Mouse (Mus musculus) lung, embryonic 14.5 days (tissue): Measurements from ENCODE around the gene Trpm5. TPM values are rescaled to one million over a fixed set of nuclear protein-coding genes. Genes with fewer than 3 reads are reported as not detected.

Source experiments
- ATAC-seq: fragments of 200-750 bp; cut with Nextera tagmentation; 2 replicates; pipeline ENCODE4 v1.8.0; 2017; ENCODE audit warnings: mild to moderate bottlenecking, moderate TSS enrichment, moderate library complexity; ENCODE audit not compliant: insufficient read depth
- DNase-seq: peaks from one replicate; pipeline ENCODE4 v3.0.0-alpha.2; 2015
- H3K27ac ChIP-seq: fragments of 300-500 bp; sonication (generic); 2 replicates; pipeline ENCODE4 v1.5.1; 2014; ENCODE audit warnings: low read depth, mild to moderate bottlenecking, moderate library complexity
- H3K27me3 ChIP-seq: fragments of 300-500 bp; sonication (generic); 2 replicates; pipeline ENCODE4 v1.6.1; 2014; ENCODE audit warnings: low read length, control low read depth; ENCODE audit not compliant: insufficient read depth
- H3K36me3 ChIP-seq: fragments of 300-500 bp; sonication (generic); 2 replicates; pipeline ENCODE4 v1.6.1; 2014; ENCODE audit warnings: control low read depth; ENCODE audit not compliant: insufficient read depth
- H3K4me1 ChIP-seq: fragments of 300-500 bp; sonication (generic); 2 replicates; pipeline ENCODE4 v1.6.1; 2014; ENCODE audit warnings: antibody characterized with exemption, control low read depth; ENCODE audit not compliant: insufficient read depth
- H3K4me2 ChIP-seq: fragments of 300-500 bp; sonication (generic); 2 replicates; pipeline ENCODE4 v1.6.1; 2014; ENCODE audit warnings: mild to moderate bottlenecking
- H3K4me3 ChIP-seq: fragments of 300-500 bp; sonication (generic); 2 replicates; pipeline ENCODE4 v1.5.1; 2014; ENCODE audit warnings: low read depth, low read length
- H3K9ac ChIP-seq: fragments of 300-500 bp; sonication (generic); 2 replicates; pipeline ENCODE4 v1.6.1; 2014
- H3K9me3 ChIP-seq: fragments of 300-500 bp; sonication (generic); 2 replicates; pipeline ENCODE4 v1.6.1; 2016; ENCODE audit warnings: low read depth, low read length, control low read depth
- CTCF ChIP-seq: IDR thresholded peaks from 2 replicates; pipeline ENCODE4 v1.5.1; 2016; ENCODE audit warnings: antibody characterized with exemption, low read depth
- WGBS: fragments of 180-500 bp; shearing (Covaris S2); extraction: QIAGEN DNeasy Blood & Tissue Kit; methylation state at CpG from one replicate; pipeline ENCODE4 v1.1.7; 2014; 5-methylcytosine and 5-hydroxymethylcytosine counted together
- polyA plus RNA-seq: library from polyadenylated mRNA; unstranded; fragments of >200 nt; fragmentation: Nextera tagmentation; extraction: Ambion mirVana; gene quantifications from 2 replicates; pipeline ENCODE4 v1.2.1, GENCODE M21; 2014

The Trpm5 gene
- polyA plus RNA-seq, 1 experiment from 2014 or later = 4.7 TPM

GRCm38 (mm10) chr7:143042089-143042488 lies 52.4 kb downstream of the Trpm5 start:
- ATAC-seq = peak; percentile 86
- no peak for TF ChIP-seq CTCF
- H3K27ac ChIP-seq = peak overlapping the region; percentile 67; the same call in 1 of the 2 replicates
- H3K9me3 ChIP-seq = no peaks in the 10 kb centered on the region
- peak; percentile 69 for DNase-seq
- H3K27me3 ChIP-seq = no peaks in the 10 kb centered on the region
- peaks cover 18% of the 10 kb centered on the region for H3K4me1 ChIP-seq
- H3K4me2 ChIP-seq = no peak overlapping the region
- WGBS = 45% methylated on average over 3 of the region's 3 CpGs
- H3K4me3 ChIP-seq = no peak overlapping the region
- H3K9ac ChIP-seq = no peak overlapping the region
- H3K36me3 ChIP-seq = no peaks in the 10 kb centered on the region

GRCm38 (mm10) chr7:143041138-143041822 lies 53.2 kb downstream of the Trpm5 start:
- peak; percentile 45 for ATAC-seq
- H3K36me3 ChIP-seq = no peaks in the 10 kb centered on the region
- H3K4me1 ChIP-seq = peaks cover 18% of the 10 kb centered on the region
- no peaks in the 10 kb centered on the region for H3K9me3 ChIP-seq
- H3K27me3 ChIP-seq = no peaks in the 10 kb centered on the region
- H3K4me2 ChIP-seq = no peak overlapping the region
- no peak overlapping the region for H3K9ac ChIP-seq
- no peak overlapping the region for H3K4me3 ChIP-seq
- peak overlapping the region; percentile 67; the same call in 1 of the 2 replicates for H3K27ac ChIP-seq
- WGBS = 42% methylated on average over 3 of the region's 3 CpGs
- no peak for TF ChIP-seq CTCF
- DNase-seq = peak; percentile 41

- 80% methylated on average over 3 of the region's 3 CpGs for WGBS
- no peak for ATAC-seq
These were observed 53.9 kb downstream of the Trpm5 start for GRCm38 (mm10) chr7:143040561-143040960.

GRCm38 (mm10) chr7:143038174-143038931 lies 56.1 kb downstream of the Trpm5 start:
- Histone ChIP-seq H3K27ac (no peak overlapping the region), H3K4me1 (peaks cover 18% of the 10 kb centered on the region), H3K9ac (no peak overlapping the region), H3K36me3 (no peaks in the 10 kb centered on the region), H3K4me2 (no peak overlapping the region), H3K27me3 (no peaks in the 10 kb centered on the region), H3K4me3 (no peak overlapping the region), H3K9me3 (no peaks in the 10 kb centered on the region)
- no peak for ATAC-seq
- WGBS = 86% methylated on average over 3 of the region's 3 CpGs
- no peak for TF ChIP-seq CTCF
- DNase-seq = no peak

More at GRCm38 (mm10) chr7:143040561-143040960, 53.9 kb downstream of the Trpm5 start:
- Histone ChIP-seq H3K27me3 (no peaks in the 10 kb centered on the region), H3K27ac (no peak overlapping the region), H3K36me3 (no peaks in the 10 kb centered on the region), H3K4me1 (peaks cover 18% of the 10 kb centered on the region), H3K4me2 (no peak overlapping the region), H3K9ac (no peak overlapping the region), H3K4me3 (no peak overlapping the region), H3K9me3 (no peaks in the 10 kb centered on the region)
- DNase-seq = no peak
- no peak for TF ChIP-seq CTCF

- WGBS = 87% methylated on average over 4 of the region's 4 CpGs
- Histone ChIP-seq H3K4me2 (no peak overlapping the region), H3K27ac (no peak overlapping the region), H3K36me3 (no peaks in the 10 kb centered on the region), H3K27me3 (no peaks in the 10 kb centered on the region), H3K9ac (no peak overlapping the region), H3K4me3 (no peak overlapping the region), H3K4me1 (peaks cover 13% of the 10 kb centered on the region), H3K9me3 (no peaks in the 10 kb centered on the region)
- no peak for TF ChIP-seq CTCF
- DNase-seq (no peak), ATAC-seq (no peak)
These were observed 57.1 kb downstream of the Trpm5 start for GRCm38 (mm10) chr7:143037306-143037705.

- H3K27ac ChIP-seq = no peak overlapping the region
These were observed 57.7 kb downstream of the Trpm5 start for GRCm38 (mm10) chr7:143036787-143037186.

More at GRCm38 (mm10) chr7:143036787-143037186, 57.7 kb downstream of the Trpm5 start:
- H3K36me3 ChIP-seq = no peaks in the 10 kb centered on the region
- H3K27me3 ChIP-seq = no peaks in the 10 kb centered on the region
- H3K4me2 ChIP-seq = no peak overlapping the region
- no peak overlapping the region for H3K9ac ChIP-seq
- no peak overlapping the region for H3K4me3 ChIP-seq
- DNase-seq (no peak), ATAC-seq (no peak)
- TF ChIP-seq CTCF = no peak
- 77% methylated on average over 3 of the region's 3 CpGs for WGBS
- H3K9me3 ChIP-seq = no peaks in the 10 kb centered on the region
- peaks cover 7% of the 10 kb centered on the region; the same call in 1 of the 2 replicates for H3K4me1 ChIP-seq
